In genomic region chr1:133471086-133471485, GRCm38 (mm10) we compare ENCODE assay signal across 11 mouse cellular contexts. TPM values are rescaled to one million over a fixed set of nuclear protein-coding genes. Genes with fewer than 3 reads are reported as not detected.
DNase-seq lines count a peak whose midpoint lies in the region; ATAC-seq and TF ChIP-seq lines count a peak whose summit lies in the region.
"Had no signal": no experiment of that assay in that cellular context is flagged by ENCODE, and none has a peak within 500 bp of the region (broad histone marks: within the 10 kb centered on the region; RNA-seq: fewer than 3 reads in every experiment).

No protein-coding gene starts in this region.

- H3K9ac ChIP-seq in lung, embryonic 16.5 days (ENCODE audit: low read length), result no peak overlapping the region

- H3K79me2 ChIP-seq in C2C12 (ENCODE audit: control insufficient read depth, insufficient read depth), result no peaks in the 10 kb centered on the region

- H3K36me3 ChIP-seq in C2C12 (ENCODE audit: control insufficient read depth, insufficient read depth), result no peaks in the 10 kb centered on the region
- no peaks in the 10 kb centered on the region for H3K36me3 ChIP-seq in lung, embryonic 16.5 days (ENCODE audit: control insufficient read depth, insufficient read depth, low read length)

- ATAC-seq in lung, embryonic 16.5 days (ENCODE audit: low read depth), result peak; percentile 82
- ATAC-seq: hindbrain, embryonic 16.5 days; Patski had no signal

- H3K4me1 ChIP-seq in lung, embryonic 16.5 days (replicated peaks; ENCODE audit: control insufficient read depth, insufficient read depth, low read length), result peaks cover 2% of the 10 kb centered on the region; the same call in 1 of the 2 replicates

- H3K9me3 ChIP-seq in lung, embryonic 16.5 days (ENCODE audit: control insufficient read depth, low read length), result no peaks in the 10 kb centered on the region

- intact Hi-C loops in gastrocnemius, postnatal 14 days (cut with DNase I; ENCODE audit: low total_unique reads), result no loop called here
- intact Hi-C loops in heart, postnatal 25 days (cut with DNase I), result no loop called here

- H3K79me3 ChIP-seq in C2C12 (ENCODE audit: low read depth), result no peaks in the 10 kb centered on the region

- H3K4me2 ChIP-seq in lung, embryonic 16.5 days (ENCODE audit: low read depth, low read length), result no peak overlapping the region

- no peak overlapping the region for H3K4me3 ChIP-seq in C2C12 (ENCODE audit: insufficient read depth, poor library complexity, severe bottlenecking)
- no peak overlapping the region for H3K4me3 ChIP-seq in lung, embryonic 16.5 days (ENCODE audit: low read length)

- H3K27me3 ChIP-seq in C2C12 (ENCODE audit: control insufficient read depth, insufficient read depth, insufficient read length), result no peaks in the 10 kb centered on the region
- H3K27me3 ChIP-seq in lung, embryonic 16.5 days (ENCODE audit: control insufficient read depth, insufficient read depth, low read depth, low read length), result no peaks in the 10 kb centered on the region
- H3K27me3 ChIP-seq: Patski had no signal

- H3K27ac ChIP-seq in lung, embryonic 16.5 days (ENCODE audit: low read length), result no peak overlapping the region

- TF ChIP-seq CTCF in C2C12 (IDR thresholded peaks at IDR 0.05; ENCODE audit: control insufficient read depth, insufficient read depth, insufficient read length), result no peak

- 43% methylated on average over 7 of the region's 7 CpGs for WGBS in lung, embryonic 16.5 days

- DNase-seq in gastrocnemius, postnatal 14 days, result peak; percentile 49
- peak; percentile 73 for DNase-seq in heart, postnatal 25 days (ENCODE audit: low spot score)
- no peak for DNase-seq in urinary bladder, postnatal 4 days (ENCODE audit: low spot score in 2 of 2)
- DNase-seq in thymus, postnatal 14 days, result no peak
- DNase-seq in spleen, adult 18-20 months, result no peak
- DNase-seq: left cerebral cortex, postnatal 4 days; thymus, adult 18-20 months had no signal

- H3ac ChIP-seq in C2C12 (ENCODE audit: control insufficient read depth, insufficient read length, low read depth), result peak overlapping the region; percentile 28

TF ChIP-seq in C2C12, 6 proteins besides CTCF, POLR2A, EP300 and RAD21:
- TF ChIP-seq CEBPB (IDR thresholded peaks at IDR 0.05; ENCODE audit: low read depth) (no peak), MAX (IDR thresholded peaks at IDR 0.05) (no peak), MYOD1 (IDR thresholded peaks at IDR 0.05; ENCODE audit: control insufficient read depth, insufficient read length, low read depth) (peak; percentile 91)

RNA-seq across cellular contexts. Expression of gene Sox13, which starts 46.9 kb away (rescaled TPM):
- 0.26 TPM for polyA plus RNA-seq in C2C12 (2012; fragmentation: generic; extraction: Trizol)
- 10 to 100 TPM in 1 of 2 experiments, 1 to 10 TPM in 1; 9.7 to 10.9 TPM for total RNA-seq in gastrocnemius, postnatal 14 days (2021)
- total RNA-seq in heart, postnatal 25 days (2021), result 10 to 100 TPM; 15.2 to 19.9 TPM
- 6.1 and 6.7 TPM in 2 replicates for polyA plus RNA-seq in lung, embryonic 16.5 days (2015; fragmentation: Nextera tagmentation; extraction: Ambion mirVana)

Comparison
In these comparisons a context has a peak if more than half of its experiments do, and no peak if none do; other contexts are left out.
1. DNase-seq: peak in gastrocnemius, postnatal 14 days (single experiment) and heart, postnatal 25 days (single experiment); none in urinary bladder, postnatal 4 days (0 of 2), thymus, postnatal 14 days (single experiment) and spleen, adult 18-20 months (0 of 2).